Mouse (Mus musculus): ENCODE measurements around the gene Cnep1r1. TPM values are rescaled to one million over a fixed set of nuclear protein-coding genes. Genes with fewer than 3 reads are reported as not detected.

The Cnep1r1 gene
- polyA plus RNA-seq, 1 experiment from 2014 or later, result 58.8 TPM

DNA sequence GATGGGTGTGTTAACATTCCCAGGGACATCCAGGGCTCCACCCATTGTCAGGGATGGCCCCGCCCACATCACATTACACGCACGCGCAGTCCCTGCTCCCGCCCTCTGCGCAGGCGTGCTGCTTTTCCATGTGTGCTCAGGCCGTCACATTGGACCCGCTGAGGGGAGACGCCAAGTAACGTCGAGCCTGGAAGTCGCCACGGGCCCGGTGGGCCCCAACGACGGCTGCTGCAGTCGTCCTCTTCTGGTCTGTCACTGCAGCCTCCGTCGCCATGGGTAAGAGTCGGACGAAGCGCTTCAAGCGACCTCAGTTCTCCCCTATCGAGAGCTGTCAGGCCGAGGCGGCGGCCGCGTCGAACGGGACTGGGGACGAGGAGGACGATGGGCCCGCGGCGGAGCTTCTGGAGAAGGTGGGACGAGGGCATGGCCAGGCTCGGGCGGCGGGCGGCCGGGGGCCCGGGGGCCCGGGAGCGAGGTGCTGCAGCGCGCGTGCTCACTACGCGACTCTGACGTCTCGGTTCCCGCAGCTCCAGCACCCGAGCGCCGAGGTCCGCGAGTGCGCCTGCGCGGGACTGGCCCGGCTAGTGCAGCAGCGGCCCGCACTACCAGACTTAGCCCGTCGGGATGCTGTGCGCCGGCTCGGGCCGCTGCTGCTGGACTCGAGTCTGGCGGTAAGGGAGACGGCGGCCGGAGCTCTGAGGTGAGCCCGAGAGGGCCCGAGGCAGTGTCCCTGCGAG lies 19.3 kb downstream of the Cnep1r1 start, which contains the start of gene Heatr3:
TSS of gene Heatr3 (plus strand) at position 108 of the 737 bp plus-strand sequence.
- Histone ChIP-seq H3K9me3 (no peaks in the 10 kb centered on the region), H3K4me1 (peaks cover 10% of the 10 kb centered on the region), H3K27ac (peak within 1 kb of the TSS; percentile 91), H3K9ac (peak within 1 kb of the TSS; percentile 70), H3K36me3 (peaks cover 61% of the 10 kb centered on the region), H3K4me3 (peak within 1 kb of the TSS; percentile 87), H3K4me2 (peak within 1 kb of the TSS; percentile 85), H3K27me3 (no peaks in the 10 kb centered on the region)
- WGBS, result under 1% methylated on average over 79 of the region's 79 CpGs
- peak; percentile 99 for ATAC-seq (ENCODE audit: borderline replicate concordance, extremely low read depth, low FRiP score, low TSS enrichment)

DNA sequence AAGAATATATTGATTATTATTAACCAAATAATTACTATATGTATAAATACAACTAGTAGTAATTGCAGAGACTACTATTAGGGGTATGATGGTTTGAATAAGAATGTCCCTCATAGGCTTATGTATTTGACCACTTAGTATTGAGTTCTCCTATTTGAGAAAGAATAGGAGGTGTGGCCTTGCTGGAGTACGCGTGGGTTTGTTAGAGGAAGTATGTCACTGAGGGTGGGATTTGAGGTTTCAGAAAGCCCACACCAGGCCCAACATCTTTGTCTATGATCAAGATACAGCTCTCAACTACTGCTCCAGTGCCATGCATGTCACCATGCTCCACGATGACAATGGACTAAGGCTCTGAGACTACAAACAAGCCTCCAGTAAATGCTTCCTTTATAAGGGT lies 20.7 kb downstream of the Cnep1r1 start:
- H3K4me1 ChIP-seq, result peaks cover 10% of the 10 kb centered on the region
- ATAC-seq (ENCODE audit: borderline replicate concordance, extremely low read depth, low FRiP score, low TSS enrichment), result no peak
- H3K4me2 ChIP-seq, result no peak overlapping the region
- H3K27ac ChIP-seq, result no peak overlapping the region
- H3K9ac ChIP-seq, result no peak overlapping the region
- WGBS, result 90% methylated on average over 3 of the region's 3 CpGs
- no peak overlapping the region for H3K4me3 ChIP-seq
- H3K36me3 ChIP-seq, result peaks cover 57% of the 10 kb centered on the region
- no peaks in the 10 kb centered on the region for H3K9me3 ChIP-seq
- H3K27me3 ChIP-seq, result no peaks in the 10 kb centered on the region

DNA sequence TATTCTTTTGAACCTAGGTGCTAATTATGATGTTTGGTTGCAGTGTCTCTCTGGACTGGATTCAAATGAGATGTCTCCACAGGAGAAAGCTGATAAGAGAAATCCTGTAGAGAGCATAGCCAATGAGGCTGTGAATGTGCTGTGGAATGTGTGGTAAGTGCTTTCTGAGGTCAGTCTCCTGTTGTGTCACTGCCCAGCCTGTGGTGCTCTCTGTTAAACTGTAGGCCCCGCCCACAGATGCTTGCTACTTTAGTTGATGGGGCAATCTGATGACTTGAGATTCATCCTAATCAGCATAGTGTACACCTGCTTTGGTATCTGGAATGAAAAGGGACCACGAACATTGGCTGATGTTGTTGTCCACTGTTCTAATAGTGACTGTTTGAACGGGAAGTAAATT lies 23.1 kb downstream of the Cnep1r1 start:
- no peak for ATAC-seq (ENCODE audit: borderline replicate concordance, extremely low read depth, low FRiP score, low TSS enrichment)
- peaks cover 46% of the 10 kb centered on the region for H3K36me3 ChIP-seq
- 89% methylated on average over 3 of the region's 3 CpGs for WGBS
- no peak overlapping the region for H3K4me3 ChIP-seq
- no peaks in the 10 kb centered on the region for H3K9me3 ChIP-seq
- H3K9ac ChIP-seq, result no peak overlapping the region
- peaks cover 10% of the 10 kb centered on the region for H3K4me1 ChIP-seq
- H3K27me3 ChIP-seq, result no peaks in the 10 kb centered on the region
- H3K4me2 ChIP-seq, result no peak overlapping the region
- no peak overlapping the region for H3K27ac ChIP-seq

DNA sequence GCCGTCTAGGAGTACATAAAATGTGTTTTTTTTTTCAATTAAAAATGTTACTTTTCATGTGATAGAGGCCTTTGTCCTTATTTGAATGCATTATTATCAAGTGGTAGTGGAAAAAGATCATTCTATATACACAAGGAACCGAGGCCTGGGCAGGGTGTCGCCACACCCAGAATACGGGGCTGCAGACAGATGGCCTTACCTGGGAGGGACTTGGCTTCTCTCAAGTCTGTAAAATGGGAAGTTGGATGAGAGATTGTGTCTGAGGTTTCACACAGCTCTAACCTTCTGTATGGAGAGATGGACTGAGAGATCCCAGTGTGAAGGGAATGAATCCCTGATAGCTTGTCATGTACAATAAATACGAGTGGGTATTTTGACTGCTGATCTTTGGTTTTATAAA lies 25.5 kb downstream of the Cnep1r1 start:
- 81% methylated on average over 5 of the region's 5 CpGs for WGBS
- H3K4me1 ChIP-seq, result peaks cover 3% of the 10 kb centered on the region; the same call in 1 of the 2 replicates
- no peak for ATAC-seq (ENCODE audit: borderline replicate concordance, extremely low read depth, low FRiP score, low TSS enrichment)
- H3K27me3 ChIP-seq, result no peaks in the 10 kb centered on the region
- H3K27ac ChIP-seq, result no peak overlapping the region
- H3K9me3 ChIP-seq, result no peaks in the 10 kb centered on the region
- no peak overlapping the region for H3K9ac ChIP-seq
- H3K4me3 ChIP-seq, result no peak overlapping the region
- H3K4me2 ChIP-seq, result no peak overlapping the region
- H3K36me3 ChIP-seq, result peaks cover 65% of the 10 kb centered on the region

DNA sequence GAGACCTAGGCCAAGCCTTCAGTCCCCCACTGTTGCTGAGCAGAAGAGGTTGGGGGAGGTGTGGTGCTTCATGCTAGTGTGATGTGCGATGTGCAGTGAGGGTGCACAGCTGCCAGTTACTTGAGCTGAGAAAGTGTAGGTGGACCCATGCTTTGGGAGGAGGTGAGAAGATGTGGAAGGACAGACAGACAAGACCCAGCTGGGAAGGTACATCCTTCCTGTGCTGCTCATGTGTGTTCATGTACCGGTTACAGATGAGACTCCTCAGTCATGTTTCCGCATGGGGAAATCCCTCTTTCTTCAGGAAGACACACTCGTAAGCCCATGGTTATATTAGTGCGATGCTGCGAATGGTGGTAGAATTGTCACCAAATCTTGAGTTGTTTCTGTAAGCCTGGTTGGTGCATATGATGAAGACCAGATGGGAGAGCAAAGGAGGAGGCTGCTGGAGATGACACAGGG lies 32.4 kb downstream of the Cnep1r1 start:
- Histone ChIP-seq H3K9me3 (no peaks in the 10 kb centered on the region), H3K4me2 (no peak overlapping the region), H3K4me1 (no peaks in the 10 kb centered on the region), H3K27ac (no peak overlapping the region), H3K27me3 (no peaks in the 10 kb centered on the region), H3K4me3 (no peak overlapping the region), H3K36me3 (peaks cover 48% of the 10 kb centered on the region), H3K9ac (no peak overlapping the region)
- 93% methylated on average over 6 of the region's 6 CpGs for WGBS
- no peak for ATAC-seq (ENCODE audit: borderline replicate concordance, extremely low read depth, low FRiP score, low TSS enrichment)

DNA sequence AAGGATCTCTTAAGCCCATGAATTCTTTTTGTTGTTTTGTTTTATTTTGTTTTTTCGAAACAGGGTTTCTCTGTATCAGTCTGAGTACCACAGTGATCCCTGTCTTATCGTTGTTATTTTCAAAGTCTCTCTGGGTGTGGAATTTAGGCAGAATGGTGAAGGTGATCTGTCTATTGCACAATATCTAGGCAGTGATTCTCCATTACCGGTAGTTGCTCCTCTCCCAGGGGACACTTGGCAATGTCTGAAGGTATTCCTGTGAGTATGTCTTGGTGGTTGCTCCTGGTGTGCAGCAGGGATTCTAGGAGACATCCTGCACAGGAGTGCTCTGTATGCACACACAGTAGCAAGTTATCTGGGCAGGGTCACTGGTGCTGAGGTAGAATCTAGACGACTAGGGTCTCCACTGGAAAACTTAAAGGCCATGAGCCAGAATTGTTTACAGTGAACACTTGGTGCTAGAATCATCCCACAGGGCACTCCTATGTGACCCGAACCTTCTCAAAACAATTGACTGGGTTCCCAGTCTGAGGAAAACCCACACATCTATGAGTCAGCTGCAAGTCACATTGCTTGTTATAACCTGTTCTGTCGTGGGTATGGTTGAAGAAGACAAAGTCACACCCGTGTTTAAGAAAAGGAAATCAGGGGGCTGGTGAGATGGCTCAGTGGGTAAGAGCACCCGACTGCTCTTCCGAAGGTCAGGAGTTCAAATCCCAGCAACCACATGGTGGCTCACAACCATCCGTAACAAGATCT lies 41.8 kb downstream of the Cnep1r1 start:
- 87% methylated on average over 10 of the region's 10 CpGs for WGBS
- H3K27me3 ChIP-seq, result no peaks in the 10 kb centered on the region
- no peak overlapping the region for H3K27ac ChIP-seq
- H3K4me1 ChIP-seq, result no peaks in the 10 kb centered on the region
- ATAC-seq (ENCODE audit: borderline replicate concordance, extremely low read depth, low FRiP score, low TSS enrichment), result no peak
- H3K9me3 ChIP-seq, result no peaks in the 10 kb centered on the region
- H3K36me3 ChIP-seq, result peaks cover 60% of the 10 kb centered on the region
- H3K4me2 ChIP-seq, result no peak overlapping the region
- no peak overlapping the region for H3K4me3 ChIP-seq
- H3K9ac ChIP-seq, result no peak overlapping the region

DNA sequence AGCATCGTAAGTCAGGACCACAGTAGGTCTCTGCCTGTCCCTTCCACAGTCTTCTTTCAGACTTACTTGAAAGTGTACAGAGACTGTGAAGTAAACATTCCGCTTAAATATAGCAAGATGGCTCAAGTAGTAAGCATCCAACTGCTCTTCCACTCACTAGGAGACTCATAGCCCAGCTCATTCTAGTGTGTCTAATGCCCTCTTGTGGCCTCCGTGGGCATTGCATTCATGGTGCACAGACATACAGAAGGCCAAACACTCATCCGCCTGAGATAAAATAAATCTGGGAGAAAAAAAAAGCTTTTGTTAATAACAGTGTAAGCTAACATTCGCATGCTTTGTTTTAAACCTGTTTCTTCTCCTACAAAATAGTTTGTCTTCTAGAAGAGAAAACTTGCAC lies 42.9 kb downstream of the Cnep1r1 start:
- Histone ChIP-seq H3K4me3 (no peak overlapping the region), H3K4me1 (no peaks in the 10 kb centered on the region), H3K36me3 (peaks cover 65% of the 10 kb centered on the region), H3K27me3 (no peaks in the 10 kb centered on the region), H3K4me2 (no peak overlapping the region), H3K27ac (no peak overlapping the region), H3K9ac (no peak overlapping the region), H3K9me3 (no peaks in the 10 kb centered on the region)
- ATAC-seq (ENCODE audit: borderline replicate concordance, extremely low read depth, low FRiP score, low TSS enrichment), result no peak
- 70% methylated on average over 5 of the region's 5 CpGs for WGBS

DNA sequence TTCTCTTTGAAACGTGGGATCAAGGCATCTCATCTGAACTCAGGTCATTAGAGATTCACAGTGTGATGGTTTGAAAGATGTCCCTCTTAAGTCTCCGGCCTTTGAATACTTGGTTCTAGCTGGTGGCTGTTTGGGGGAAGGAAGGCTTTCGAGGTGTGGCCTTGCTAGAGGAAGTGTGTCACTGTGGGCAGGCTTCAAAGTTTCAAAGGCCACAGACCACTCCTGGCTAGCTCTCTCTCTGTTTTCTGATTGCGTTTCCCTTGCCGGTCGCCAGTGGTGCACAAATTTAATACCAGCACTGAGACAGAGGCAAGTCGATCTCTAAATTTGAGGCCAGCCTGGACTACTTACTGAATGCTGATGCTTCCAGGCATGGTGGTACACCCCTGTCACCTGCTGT lies 56.7 kb downstream of the Cnep1r1 start:
- 86% methylated on average over 7 of the region's 7 CpGs for WGBS
- Histone ChIP-seq H3K27me3 (no peaks in the 10 kb centered on the region), H3K4me1 (no peaks in the 10 kb centered on the region), H3K9ac (no peak overlapping the region), H3K9me3 (no peaks in the 10 kb centered on the region), H3K36me3 (peaks cover 15% of the 10 kb centered on the region), H3K4me3 (no peak overlapping the region), H3K27ac (no peak overlapping the region), H3K4me2 (no peak overlapping the region)
- no peak for ATAC-seq (ENCODE audit: borderline replicate concordance, extremely low read depth, low FRiP score, low TSS enrichment)

DNA sequence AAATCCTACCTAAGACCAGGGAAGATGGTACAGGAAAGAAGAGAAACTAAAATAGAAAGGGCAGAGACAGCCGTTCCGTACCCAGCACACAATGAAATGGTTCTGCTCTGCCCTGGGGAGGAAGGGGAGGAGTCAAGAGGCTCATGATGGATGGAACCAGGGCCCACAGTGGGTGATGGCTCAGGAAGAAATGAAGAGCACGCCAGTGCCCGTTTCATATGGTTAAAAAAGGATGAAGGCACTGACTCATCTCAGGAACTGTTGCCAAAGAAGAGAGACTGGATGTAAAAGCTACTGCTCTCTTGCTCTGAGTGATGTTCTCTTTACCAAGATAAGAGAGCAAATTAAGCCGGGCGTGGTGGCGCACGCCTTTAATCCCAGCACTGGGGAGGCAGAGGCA lies 58.7 kb downstream of the Cnep1r1 start:
- peaks cover 5% of the 10 kb centered on the region; the same call in 1 of the 2 replicates for H3K36me3 ChIP-seq
- ATAC-seq (ENCODE audit: borderline replicate concordance, extremely low read depth, low FRiP score, low TSS enrichment), result no peak
- H3K27me3 ChIP-seq, result no peaks in the 10 kb centered on the region
- WGBS, result 82% methylated on average over 8 of the region's 8 CpGs
- H3K9me3 ChIP-seq, result no peaks in the 10 kb centered on the region
- no peak overlapping the region for H3K4me2 ChIP-seq
- no peak overlapping the region for H3K27ac ChIP-seq
- H3K9ac ChIP-seq, result no peak overlapping the region
- H3K4me1 ChIP-seq, result no peaks in the 10 kb centered on the region
- no peak overlapping the region for H3K4me3 ChIP-seq

DNA sequence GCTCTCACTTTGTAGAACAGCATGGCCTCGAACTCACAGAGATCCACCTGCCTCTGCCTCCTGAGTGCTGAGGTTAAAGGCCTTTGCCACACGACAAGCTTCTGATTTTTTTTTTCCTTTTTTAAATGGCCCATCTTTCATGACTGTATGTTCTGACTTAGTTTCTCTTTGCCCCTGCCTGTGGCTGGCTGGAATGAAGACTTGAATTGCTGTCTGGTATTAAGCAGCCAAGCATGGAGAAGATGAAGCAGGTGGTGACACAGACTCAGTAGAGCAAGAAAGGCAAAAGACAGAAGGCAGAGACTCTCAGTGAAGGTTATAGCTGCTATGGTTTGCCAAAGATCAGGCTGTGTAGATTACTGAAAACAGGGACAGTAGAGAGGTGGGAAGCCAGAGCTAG lies 64.6 kb downstream of the Cnep1r1 start:
- no peak for ATAC-seq (ENCODE audit: borderline replicate concordance, extremely low read depth, low FRiP score, low TSS enrichment)
- no peak overlapping the region for H3K4me3 ChIP-seq
- H3K9ac ChIP-seq, result no peak overlapping the region
- no peak overlapping the region for H3K4me2 ChIP-seq
- H3K9me3 ChIP-seq, result no peaks in the 10 kb centered on the region
- no peak overlapping the region for H3K27ac ChIP-seq
- no peaks in the 10 kb centered on the region for H3K27me3 ChIP-seq
- no peaks in the 10 kb centered on the region for H3K36me3 ChIP-seq
- WGBS, result 71% methylated on average over 2 of the region's 2 CpGs
- no peaks in the 10 kb centered on the region for H3K4me1 ChIP-seq
